Mouse (Mus musculus): Measurements from ENCODE around the gene Abcf3. TPM values are rescaled to one million over a fixed set of nuclear protein-coding genes. Genes with fewer than 3 reads are reported as not detected.

Abcf3 gene
- total and polyA plus RNA-seq, 3 experiments: 48.6 to 98.0 (median 55.7) TPM

DNA sequence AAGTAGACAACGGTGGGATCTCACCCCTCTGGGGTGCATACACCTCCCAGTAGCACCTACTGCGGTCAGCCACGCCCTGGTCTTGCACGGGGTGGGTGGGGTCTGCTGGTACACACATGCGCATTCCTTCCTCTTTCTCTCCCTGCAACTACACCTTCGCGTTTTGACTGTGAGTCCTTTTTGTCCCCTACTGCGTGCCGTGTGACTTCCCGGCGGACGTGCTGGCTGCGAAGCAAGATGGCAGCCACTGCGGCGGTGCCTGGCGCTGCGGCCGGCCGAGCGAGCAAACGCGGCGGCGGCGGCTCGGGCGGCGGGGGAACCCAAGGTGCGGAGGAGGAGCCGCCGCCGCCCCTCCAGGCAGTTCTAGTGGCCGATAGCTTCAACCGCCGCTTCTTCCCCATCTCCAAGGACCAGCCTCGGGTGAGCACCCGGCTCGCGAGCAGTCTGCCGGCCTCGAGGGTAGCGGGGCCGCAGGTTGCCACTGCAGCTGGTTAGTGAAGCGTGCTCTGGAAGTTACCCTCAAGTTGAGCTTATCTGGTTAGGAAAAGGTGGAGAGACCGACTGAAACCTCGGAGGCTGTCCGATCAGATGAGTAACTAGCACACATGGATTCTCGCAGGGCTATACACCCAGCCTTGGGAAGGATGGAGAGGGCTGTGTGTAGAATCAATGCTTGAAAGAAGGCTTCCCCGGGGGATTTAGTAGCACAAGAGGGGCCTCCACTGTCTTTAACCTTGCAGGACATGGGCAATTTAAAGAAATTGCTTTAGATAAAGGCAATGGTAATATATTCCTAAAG, 49.5 kb upstream of the Abcf3 start, which contains the start of gene Eif2b5:
Gene Eif2b5 (plus strand): TSS at position 141 of the 799 bp plus-strand sequence.
- DNase-seq (ENCODE audit: extremely low read depth): peak; percentile 97
- peaks cover 27 to 35% of the 10 kb centered on the region in 2 experiments for H3K36me3 ChIP-seq (replicated peaks in 1 of 2; ENCODE audit: control insufficient read depth in 1 of 2, insufficient read depth in 1 of 2, low read length in 1 of 2)
- no peaks in the 10 kb centered on the region for H3K27me3 ChIP-seq (replicated peaks)
- H3K9me3 ChIP-seq (replicated peaks; ENCODE audit: low read length): peaks cover 8% of the 10 kb centered on the region
- H3K4me1 ChIP-seq (ENCODE audit: control insufficient read depth in 1 of 2, insufficient read depth in 2 of 2): peaks cover 0 to 11% of the 10 kb centered on the region in 2 experiments; a peak in 2 of 4 replicates
- dilution Hi-C loops (cut with MboI; ENCODE audit: extremely low pct_ligation_motif_present, extremely low pct_unique_long_range_greater_than_20kb, low sequenced_read_pairs) (no loop called here), in situ Hi-C loops (cut with MboI; ENCODE audit: low pct_ligation_motif_present, low pct_unique_long_range_greater_than_20kb, low sequenced_read_pairs) (loop anchor here (25.0 kb wide), 1 partner anchor 287 kb away; no protein-coding TSS in a partner anchor)
- peaks cover 15% of the 10 kb centered on the region for H3K79me2 ChIP-seq (replicated peaks; ENCODE audit: control insufficient read depth, extremely low read depth, insufficient read depth, poor library complexity, severe bottlenecking)
- peak within 1 kb of the TSS; percentile 76 to 99 (median 89) for H3K4me3 ChIP-seq (replicated peaks in 1 of 3; ENCODE audit: low read depth in 2 of 3, low read length in 2 of 3, poor library complexity in 1 of 3)
- no peak within 1 kb of the TSS for H3K27ac ChIP-seq (ENCODE audit: insufficient read depth, low read depth)
- H3K4me2 ChIP-seq (ENCODE audit: insufficient read depth, low read depth, poor library complexity, severe bottlenecking): peak within 1 kb of the TSS; percentile 93
- peak within 1 kb of the TSS; percentile 84 for H3K9ac ChIP-seq (ENCODE audit: insufficient read depth, low read depth)
- peak; percentile 60; the same call in 1 of the 2 replicates for TF ChIP-seq E2F4 (IDR thresholded peaks at IDR 0.05; ENCODE audit: insufficient replicate concordance, low read depth, low read length)
- peak; percentile 31; the same call in 1 of the 2 replicates for TF ChIP-seq JUN (IDR thresholded peaks at IDR 0.05; ENCODE audit: insufficient read depth, low read depth, low read length)
- TF ChIP-seq POLR2A (IDR thresholded peaks at IDR 0.05; ENCODE audit: low read depth, low read length): peak; percentile 96
- TF ChIP-seq ELF1 (IDR thresholded peaks at IDR 0.05; ENCODE audit: low read depth, low read length): peak; percentile 91
- TF ChIP-seq RAD21 (IDR thresholded peaks at IDR 0.05; ENCODE audit: low read depth, low read length): no peak
- peak; percentile 98 for TF ChIP-seq ZMIZ1 (IDR thresholded peaks at IDR 0.05; ENCODE audit: low read depth, low read length)
- peak; percentile 77; the same call in 1 of the 2 replicates for TF ChIP-seq UBTF (IDR thresholded peaks at IDR 0.05; ENCODE audit: low read depth, low read length)
- no peak for TF ChIP-seq CHD1 (IDR thresholded peaks at IDR 0.05; ENCODE audit: low read depth, low read length)
- TF ChIP-seq EP300 (IDR thresholded peaks at IDR 0.05; ENCODE audit: low read length): no peak
- no peak for TF ChIP-seq MAFK (IDR thresholded peaks at IDR 0.05; ENCODE audit: insufficient replicate concordance, low read length)
- TF ChIP-seq ETS1 (conservative IDR thresholded peaks at IDR 0.05; ENCODE audit: low read depth, low read length): peak; percentile 63
- TF ChIP-seq ZC3H11A (IDR thresholded peaks at IDR 0.05; ENCODE audit: low read depth, low read length): no peak
- peak; percentile 78 for TF ChIP-seq MYC (IDR thresholded peaks at IDR 0.05; ENCODE audit: low read depth, low read length)
- TF ChIP-seq SIN3A (IDR thresholded peaks at IDR 0.05; ENCODE audit: low read length): peak; percentile 98
- peak; percentile 87 for TF ChIP-seq IRF4 (IDR thresholded peaks at IDR 0.05; ENCODE audit: low read depth, low read length)
- TF ChIP-seq PAX5 (IDR thresholded peaks at IDR 0.05; ENCODE audit: low read length): no peak
- peak; percentile 92; the same call in 1 of the 2 replicates for TF ChIP-seq KAT2A (IDR thresholded peaks at IDR 0.05; ENCODE audit: insufficient replicate concordance, low read length)
- TF ChIP-seq CHD2 (IDR thresholded peaks at IDR 0.05; ENCODE audit: low read length): 0 out of 2 replicates have a peak, but pooled peaks have one; percentile 30
- TF ChIP-seq MXI1 (IDR thresholded peaks at IDR 0.05; ENCODE audit: low read depth, low read length): peak; percentile 96
- peak; percentile 71; the same call in 1 of the 2 replicates for TF ChIP-seq RCOR1 (conservative IDR thresholded peaks at IDR 0.05; ENCODE audit: low read depth, low read length)
- TF ChIP-seq MAZ (IDR thresholded peaks at IDR 0.05; ENCODE audit: low read depth, low read length): peak; percentile 76
- peak; percentile 25; the same call in 1 of the 2 replicates for TF ChIP-seq USF1 (IDR thresholded peaks at IDR 0.05; ENCODE audit: low read depth, low read length)
- TF ChIP-seq MAX (IDR thresholded peaks at IDR 0.05; ENCODE audit: low read length): peak; percentile 90
- TF ChIP-seq CTCF (conservative IDR thresholded peaks at IDR 0.05 in 1 of 2, IDR thresholded peaks at IDR 0.05 in 1 of 2; ENCODE audit: low read depth in 2 of 2, low read length in 2 of 2): no peak
- peak; percentile 87 for TF ChIP-seq TBP (conservative IDR thresholded peaks at IDR 0.05; ENCODE audit: low read depth, low read length)
- TF ChIP-seq NELFE (IDR thresholded peaks at IDR 0.05; ENCODE audit: low read depth, low read length): peak; percentile 98
- TF ChIP-seq ZKSCAN1 (IDR thresholded peaks at IDR 0.05; ENCODE audit: borderline replicate concordance, low read depth, low read length): peak; percentile 17; the same call in 1 of the 2 replicates
- no peak for TF ChIP-seq ZNF384 (IDR thresholded peaks at IDR 0.05; ENCODE audit: low read depth, low read length)
- TF ChIP-seq NRF1 (IDR thresholded peaks at IDR 0.05; ENCODE audit: low read depth, low read length): peak; percentile 87
- TF ChIP-seq JUND (conservative IDR thresholded peaks at IDR 0.05; ENCODE audit: low read depth, low read length): no peak; the same call in 1 of the 2 replicates
- peak; percentile 82 for TF ChIP-seq BHLHE40 (IDR thresholded peaks at IDR 0.05; ENCODE audit: low read depth, low read length)
- no peak for TF ChIP-seq USF2 (conservative IDR thresholded peaks at IDR 0.05; ENCODE audit: low read depth, low read length)
- peak; percentile 99 for TF ChIP-seq TCF12 (IDR thresholded peaks at IDR 0.05; ENCODE audit: low read depth, low read length)
- peak; percentile 88 for TF ChIP-seq MEF2A (IDR thresholded peaks at IDR 0.05; ENCODE audit: borderline replicate concordance, low read depth, low read length)
- TF ChIP-seq GABPA (IDR thresholded peaks at IDR 0.05; ENCODE audit: insufficient replicate concordance, low read depth, low read length): peak; percentile 52; the same call in 1 of the 2 replicates
- TF ChIP-seq SMC3 (IDR thresholded peaks at IDR 0.05; ENCODE audit: low read depth, low read length): no peak
- peak; percentile 92 for TF ChIP-seq HCFC1 (IDR thresholded peaks at IDR 0.05; ENCODE audit: low read depth, low read length)
- peak; percentile 69; the same call in 1 of the 2 replicates for TF ChIP-seq POLR2AphosphoS2 (IDR thresholded peaks at IDR 0.05; ENCODE audit: low read depth, low read length)
